Mouse (Mus musculus) embryonic facial prominence, embryonic 12.5 days (tissue): ENCODE measurements at regions not wholly inside any gene's neighbourhood (a gene's known extent, or its start where the extent isn't known, plus 50 kb on each side); places are given as distances from the start of the nearest gene placed in this dataset.

Source experiments
- ATAC-seq: fragments of 200-750 bp; cut with Nextera tagmentation; 2 replicates; pipeline ENCODE4 v1.8.0; 2017; ENCODE audit not compliant: insufficient number of reproducible peaks, insufficient read depth, low FRiP score, low TSS enrichment
- H3K27ac ChIP-seq: fragments of 300-500 bp; sonication (generic); 2 replicates; pipeline ENCODE4 v1.5.1; 2016; ENCODE audit warnings: mild to moderate bottlenecking
- H3K27me3 ChIP-seq: fragments of 300-500 bp; sonication (generic); 2 replicates; pipeline ENCODE4 v1.6.1; 2016; ENCODE audit warnings: mild to moderate bottlenecking, moderate library complexity
- H3K36me3 ChIP-seq: fragments of 300-500 bp; sonication (generic); 2 replicates; pipeline ENCODE4 v1.6.1; 2016; ENCODE audit warnings: mild to moderate bottlenecking
- H3K4me1 ChIP-seq: fragments of 300-500 bp; sonication (generic); 2 replicates; pipeline ENCODE4 v1.6.1; 2016
- H3K4me2 ChIP-seq: fragments of 300-500 bp; sonication (generic); replicated peaks from 2 replicates; pipeline ENCODE4 v1.6.1; 2016; ENCODE audit warnings: mild to moderate bottlenecking, moderate library complexity
- H3K4me3 ChIP-seq: fragments of 300-500 bp; sonication (generic); 2 replicates; pipeline ENCODE4 v1.5.1; 2016; ENCODE audit warnings: mild to moderate bottlenecking
- H3K9ac ChIP-seq: fragments of 300-500 bp; sonication (generic); 2 replicates; pipeline ENCODE4 v1.6.1; 2016; ENCODE audit warnings: mild to moderate bottlenecking, moderate library complexity
- H3K9me3 ChIP-seq: fragments of 300-500 bp; sonication (generic); 2 replicates; pipeline ENCODE4 v1.6.1; 2016; ENCODE audit warnings: mild to moderate bottlenecking, moderate library complexity
- WGBS: fragments of 180-500 bp; shearing (Covaris S2); methylation state at CpG from one replicate; pipeline ENCODE4 v1.1.7; 2016; 5-methylcytosine and 5-hydroxymethylcytosine counted together

- no peak overlapping the region for H3K4me3 ChIP-seq
- no peak overlapping the region for H3K9ac ChIP-seq
- H3K27ac ChIP-seq, result no peak overlapping the region
- H3K36me3 ChIP-seq, result no peaks in the 10 kb centered on the region
- no peaks in the 10 kb centered on the region for H3K9me3 ChIP-seq
- ATAC-seq, result no peak
- 73% methylated on average over 10 of the region's 10 CpGs for WGBS
- no peak overlapping the region for H3K4me2 ChIP-seq
- no peaks in the 10 kb centered on the region for H3K27me3 ChIP-seq
- H3K4me1 ChIP-seq, result no peaks in the 10 kb centered on the region
These were observed 510.9 kb upstream of the Atp11b start for GRCm38 (mm10) chr3:35242871-35243529.

GRCm38 (mm10) chr3:35245003-35245402, 508.9 kb upstream of the Atp11b start:
- Histone ChIP-seq H3K36me3 (no peaks in the 10 kb centered on the region), H3K27ac (no peak overlapping the region), H3K4me3 (no peak overlapping the region), H3K9ac (no peak overlapping the region), H3K4me2 (no peak overlapping the region), H3K27me3 (no peaks in the 10 kb centered on the region), H3K4me1 (no peaks in the 10 kb centered on the region), H3K9me3 (no peaks in the 10 kb centered on the region)
- ATAC-seq, result no peak
- 15% methylated on average over 8 of the region's 8 CpGs for WGBS

- H3K9ac ChIP-seq, result no peak overlapping the region
- no peak overlapping the region for H3K4me2 ChIP-seq
- no peaks in the 10 kb centered on the region for H3K27me3 ChIP-seq
- no peak overlapping the region for H3K4me3 ChIP-seq
- H3K9me3 ChIP-seq, result no peaks in the 10 kb centered on the region
- no peaks in the 10 kb centered on the region for H3K4me1 ChIP-seq
- no peak overlapping the region for H3K27ac ChIP-seq
- WGBS, result 75% methylated on average over 10 of the region's 10 CpGs
- ATAC-seq, result no peak
- H3K36me3 ChIP-seq, result no peaks in the 10 kb centered on the region
These were observed 507.8 kb upstream of the Atp11b start for GRCm38 (mm10) chr3:35245946-35246665.

- ATAC-seq, result no peak
- Histone ChIP-seq H3K9ac (no peak overlapping the region), H3K36me3 (no peaks in the 10 kb centered on the region), H3K9me3 (no peaks in the 10 kb centered on the region), H3K27ac (no peak overlapping the region), H3K4me3 (no peak overlapping the region), H3K27me3 (no peaks in the 10 kb centered on the region), H3K4me1 (no peaks in the 10 kb centered on the region), H3K4me2 (no peak overlapping the region)
- WGBS, result 55% methylated on average over 10 of the region's 10 CpGs
These were observed 504.7 kb upstream of the Atp11b start for GRCm38 (mm10) chr3:35249160-35249559.

- Histone ChIP-seq H3K4me2 (no peak overlapping the region), H3K27ac (no peak overlapping the region), H3K9me3 (no peaks in the 10 kb centered on the region), H3K4me3 (no peak overlapping the region), H3K36me3 (no peaks in the 10 kb centered on the region), H3K9ac (no peak overlapping the region), H3K4me1 (no peaks in the 10 kb centered on the region), H3K27me3 (no peaks in the 10 kb centered on the region)
- no peak for ATAC-seq
- 79% methylated on average over 14 of the region's 14 CpGs for WGBS
These were observed 503.7 kb upstream of the Atp11b start for GRCm38 (mm10) chr3:35250092-35250749.

- H3K4me1 ChIP-seq, result no peaks in the 10 kb centered on the region
- no peak overlapping the region for H3K4me2 ChIP-seq
- no peak overlapping the region for H3K27ac ChIP-seq
- H3K36me3 ChIP-seq, result no peaks in the 10 kb centered on the region
- no peak overlapping the region for H3K4me3 ChIP-seq
- ATAC-seq, result no peak
- no peaks in the 10 kb centered on the region for H3K27me3 ChIP-seq
- H3K9ac ChIP-seq, result no peak overlapping the region
- 51% methylated on average over 5 of the region's 5 CpGs for WGBS
- H3K9me3 ChIP-seq, result no peaks in the 10 kb centered on the region
These were observed 500.0 kb upstream of the Atp11b start for GRCm38 (mm10) chr3:35253861-35254260.

GRCm38 (mm10) chr3:35260936-35261335, 493.0 kb upstream of the Atp11b start:
- Histone ChIP-seq H3K27me3 (no peaks in the 10 kb centered on the region), H3K4me1 (no peaks in the 10 kb centered on the region), H3K9me3 (no peaks in the 10 kb centered on the region), H3K4me3 (no peak overlapping the region), H3K27ac (no peak overlapping the region), H3K36me3 (no peaks in the 10 kb centered on the region), H3K9ac (no peak overlapping the region), H3K4me2 (no peak overlapping the region)
- no peak for ATAC-seq
- 66% methylated on average over 6 of the region's 6 CpGs for WGBS

- Histone ChIP-seq H3K27me3 (no peaks in the 10 kb centered on the region), H3K4me3 (no peak overlapping the region), H3K36me3 (no peaks in the 10 kb centered on the region), H3K9me3 (no peaks in the 10 kb centered on the region), H3K9ac (no peak overlapping the region), H3K4me2 (no peak overlapping the region), H3K27ac (no peak overlapping the region), H3K4me1 (peaks cover 8% of the 10 kb centered on the region; the same call in 1 of the 2 replicates)
- no peak for ATAC-seq
- 62% methylated on average over 4 of the region's 4 CpGs for WGBS
These were observed 485.0 kb upstream of the Atp11b start for GRCm38 (mm10) chr3:35268949-35269348.

- WGBS, result 46% methylated on average over 7 of the region's 7 CpGs
- H3K4me2 ChIP-seq, result no peak overlapping the region
These were observed 483.7 kb upstream of the Atp11b start for GRCm38 (mm10) chr3:35269977-35270880.

GRCm38 (mm10) chr3:35273546-35273945, 480.4 kb upstream of the Atp11b start:
- WGBS, result 17% methylated on average over 5 of the region's 5 CpGs
- no peaks in the 10 kb centered on the region for H3K9me3 ChIP-seq
- H3K9ac ChIP-seq, result no peak overlapping the region
- H3K27me3 ChIP-seq, result no peaks in the 10 kb centered on the region
- H3K4me2 ChIP-seq, result no peak overlapping the region
- H3K27ac ChIP-seq, result no peak overlapping the region
- no peaks in the 10 kb centered on the region for H3K36me3 ChIP-seq
- no peak for ATAC-seq
- peaks cover 8% of the 10 kb centered on the region; the same call in 1 of the 2 replicates for H3K4me1 ChIP-seq
- no peak overlapping the region for H3K4me3 ChIP-seq

More at GRCm38 (mm10) chr3:35269977-35270880, 483.7 kb upstream of the Atp11b start:
- no peak overlapping the region for H3K9ac ChIP-seq
- no peaks in the 10 kb centered on the region for H3K9me3 ChIP-seq
- no peak overlapping the region for H3K4me3 ChIP-seq
- H3K4me1 ChIP-seq, result peaks cover 8% of the 10 kb centered on the region; the same call in 1 of the 2 replicates
- H3K27ac ChIP-seq, result no peak overlapping the region
- ATAC-seq, result no peak
- no peaks in the 10 kb centered on the region for H3K27me3 ChIP-seq
- no peaks in the 10 kb centered on the region for H3K36me3 ChIP-seq

GRCm38 (mm10) chr3:35280981-35281380, 472.9 kb upstream of the Atp11b start:
- WGBS, result 66% methylated on average over 5 of the region's 5 CpGs
- no peaks in the 10 kb centered on the region for H3K4me1 ChIP-seq
- H3K9me3 ChIP-seq, result no peaks in the 10 kb centered on the region
- H3K4me2 ChIP-seq, result no peak overlapping the region
- H3K27me3 ChIP-seq, result no peaks in the 10 kb centered on the region
- ATAC-seq, result no peak
- no peak overlapping the region for H3K27ac ChIP-seq
- H3K4me3 ChIP-seq, result no peak overlapping the region
- H3K9ac ChIP-seq, result no peak overlapping the region
- H3K36me3 ChIP-seq, result no peaks in the 10 kb centered on the region
